Mouse (Mus musculus) liver, embryonic 11.5 days (tissue): ENCODE measurements around the gene Ccdc39. TPM values are rescaled to one million over a fixed set of nuclear protein-coding genes. Genes with fewer than 3 reads are reported as not detected.

Experiments
- ATAC-seq: fragments of 200-750 bp; cut with Nextera tagmentation; replicated peaks from 2 replicates; pipeline ENCODE4 v1.8.0; 2017; ENCODE audit warnings: moderate number of reproducible peaks, mild to moderate bottlenecking, moderate TSS enrichment, moderate library complexity; ENCODE audit not compliant: low FRiP score
- DNase-seq: peaks from one replicate; pipeline ENCODE4 v3.0.0-alpha.2; 2017; ENCODE audit warnings: low spot score
- H3K27ac ChIP-seq: fragments of 300-500 bp; sonication (generic); 2 replicates; pipeline ENCODE4 v1.5.1; 2014; ENCODE audit warnings: mild to moderate bottlenecking, low read depth, low read length, control low read depth
- H3K27me3 ChIP-seq: fragments of 300-500 bp; sonication (generic); replicated peaks from 2 replicates; pipeline ENCODE4 v1.6.1; 2014; ENCODE audit warnings: low read length, mixed read lengths; ENCODE audit not compliant: control insufficient read depth, insufficient read depth
- H3K36me3 ChIP-seq: fragments of 300-500 bp; sonication (generic); 2 replicates; pipeline ENCODE4 v1.6.1; 2014; ENCODE audit warnings: mild to moderate bottlenecking, low read length, moderate library complexity, mixed read lengths; ENCODE audit not compliant: control insufficient read depth, insufficient read depth
- H3K4me1 ChIP-seq: fragments of 300-500 bp; sonication (generic); replicated peaks from 2 replicates; pipeline ENCODE4 v1.6.1; 2014; ENCODE audit warnings: low read length, mixed read lengths; ENCODE audit not compliant: control insufficient read depth, insufficient read depth
- H3K4me2 ChIP-seq: fragments of 300-500 bp; sonication (generic); 2 replicates; pipeline ENCODE4 v1.6.1; 2014; ENCODE audit warnings: mild to moderate bottlenecking, control low read depth, moderate library complexity
- H3K4me3 ChIP-seq: fragments of 300-500 bp; sonication (generic); 2 replicates; pipeline ENCODE4 v1.5.1; 2014; ENCODE audit warnings: low read depth, low read length, control low read depth
- H3K9ac ChIP-seq: fragments of 300-500 bp; sonication (generic); 2 replicates; pipeline ENCODE4 v1.6.1; 2014; ENCODE audit warnings: low read depth, low read length, control low read depth
- H3K9me3 ChIP-seq: fragments of 300-500 bp; sonication (generic); 2 replicates; pipeline ENCODE4 v1.6.1; 2016; ENCODE audit warnings: low read length, inconsistent platforms, mixed read lengths; ENCODE audit not compliant: control insufficient read depth
- WGBS: fragments of 180-500 bp; shearing (Covaris S2); extraction: QIAGEN DNeasy Blood & Tissue Kit; methylation state at CpG from one replicate; pipeline ENCODE4 v1.1.7; 2014; 5-methylcytosine and 5-hydroxymethylcytosine counted together
- polyA plus RNA-seq: library from polyadenylated mRNA; unstranded; fragments of >200 nt; fragmentation: Nextera tagmentation; extraction: Ambion mirVana; gene quantifications from 2 replicates; pipeline ENCODE4 v1.2.1, GENCODE M21; 2014

Ccdc39 gene
- polyA plus RNA-seq, 1 experiment from 2014 or later = 2.9 TPM

DNA sequence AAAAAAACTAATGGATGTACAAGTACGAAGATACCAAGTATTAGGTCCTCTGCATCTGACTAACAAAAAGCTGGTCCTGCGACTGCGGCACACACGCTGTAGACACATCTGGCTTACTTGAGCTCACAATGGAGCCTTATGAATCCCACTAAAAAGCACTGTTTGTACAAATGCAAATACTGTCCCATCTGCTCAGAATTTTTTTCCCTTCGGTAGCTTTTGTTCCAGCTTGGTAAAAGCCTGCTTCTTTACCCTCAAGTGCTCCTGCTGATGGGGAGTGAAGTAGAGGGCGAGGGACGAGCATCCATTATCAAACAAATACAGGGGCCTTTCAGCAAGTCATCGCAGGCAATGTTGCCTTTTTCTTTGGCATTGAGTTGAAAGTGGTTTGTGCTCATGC lies 29.3 kb upstream of the Ccdc39 start:
- H3K27ac ChIP-seq = no peak overlapping the region
- no peaks in the 10 kb centered on the region for H3K9me3 ChIP-seq
- no peaks in the 10 kb centered on the region for H3K36me3 ChIP-seq
- no peak for DNase-seq
- no peak overlapping the region for H3K4me3 ChIP-seq
- no peak overlapping the region for H3K9ac ChIP-seq
- H3K27me3 ChIP-seq = no peaks in the 10 kb centered on the region
- no peak overlapping the region for H3K4me2 ChIP-seq
- WGBS = 87% methylated on average over 8 of the region's 8 CpGs
- no peaks in the 10 kb centered on the region for H3K4me1 ChIP-seq
- ATAC-seq = no peak

- no peak for ATAC-seq
- no peak for DNase-seq
- Histone ChIP-seq H3K9me3 (no peaks in the 10 kb centered on the region), H3K27me3 (no peaks in the 10 kb centered on the region), H3K4me3 (no peak overlapping the region), H3K27ac (no peak overlapping the region), H3K9ac (no peak overlapping the region), H3K4me1 (no peaks in the 10 kb centered on the region), H3K36me3 (no peaks in the 10 kb centered on the region), H3K4me2 (no peak overlapping the region)
Measured at GRCm38 (mm10) chr3:33864000-33864540, 20.0 kb upstream of the Ccdc39 start.

GRCm38 (mm10) chr3:33858939-33859338 lies 14.8 kb upstream of the Ccdc39 start:
- H3K9ac ChIP-seq = no peak overlapping the region
- H3K9me3 ChIP-seq = no peaks in the 10 kb centered on the region
- no peak for DNase-seq
- no peaks in the 10 kb centered on the region for H3K27me3 ChIP-seq
- H3K27ac ChIP-seq = no peak overlapping the region
- ATAC-seq = no peak
- H3K4me1 ChIP-seq = no peaks in the 10 kb centered on the region
- no peaks in the 10 kb centered on the region for H3K36me3 ChIP-seq
- no peak overlapping the region for H3K4me3 ChIP-seq
- 84% methylated on average over 3 of the region's 3 CpGs for WGBS
- H3K4me2 ChIP-seq = no peak overlapping the region

DNA sequence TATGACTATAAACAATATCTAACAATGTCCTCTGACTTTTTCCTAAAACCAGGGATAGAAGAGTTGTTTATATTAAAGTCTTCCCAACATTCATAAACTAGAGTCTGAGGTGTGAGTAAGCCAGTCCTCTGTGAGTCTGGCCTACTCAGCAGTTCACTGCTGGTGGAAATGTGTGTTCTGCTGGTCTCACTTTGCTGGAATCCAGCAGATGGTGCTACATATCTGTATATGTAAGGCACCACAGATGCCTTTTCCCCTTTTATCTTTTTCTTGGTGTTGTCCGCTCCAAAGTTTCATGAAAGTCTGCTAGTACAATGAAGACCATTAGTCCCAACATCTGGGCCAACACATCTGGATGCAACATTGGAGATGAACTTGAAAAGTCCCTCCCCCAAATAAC lies 9.0 kb upstream of the Ccdc39 start:
- Histone ChIP-seq H3K27ac (no peak overlapping the region), H3K9ac (no peak overlapping the region), H3K36me3 (no peaks in the 10 kb centered on the region), H3K4me1 (no peaks in the 10 kb centered on the region), H3K27me3 (no peaks in the 10 kb centered on the region), H3K4me2 (no peak overlapping the region), H3K4me3 (no peak overlapping the region), H3K9me3 (no peaks in the 10 kb centered on the region)
- DNase-seq = no peak
- WGBS = 40% methylated on average over 1 of the region's 1 CpGs
- ATAC-seq = no peak

GRCm38 (mm10) chr3:33850856-33851255 lies 6.7 kb upstream of the Ccdc39 start:
- H3K4me3 ChIP-seq = no peak overlapping the region
- no peak overlapping the region for H3K27ac ChIP-seq
- no peaks in the 10 kb centered on the region for H3K36me3 ChIP-seq
- H3K9ac ChIP-seq = no peak overlapping the region
- H3K4me1 ChIP-seq = no peaks in the 10 kb centered on the region
- H3K4me2 ChIP-seq = no peak overlapping the region
- WGBS = 84% methylated on average over 4 of the region's 4 CpGs
- no peak for ATAC-seq
- H3K27me3 ChIP-seq = no peaks in the 10 kb centered on the region
- no peaks in the 10 kb centered on the region for H3K9me3 ChIP-seq
- no peak for DNase-seq

GRCm38 (mm10) chr3:33846639-33847038 lies 2.5 kb upstream of the Ccdc39 start:
- no peak overlapping the region for H3K4me2 ChIP-seq
- DNase-seq (no peak), ATAC-seq (no peak)
- H3K9ac ChIP-seq = no peak overlapping the region
- no peaks in the 10 kb centered on the region for H3K27me3 ChIP-seq
- no peak overlapping the region for H3K4me3 ChIP-seq
- WGBS = 75% methylated on average over 6 of the region's 6 CpGs
- H3K27ac ChIP-seq = no peak overlapping the region
- H3K9me3 ChIP-seq = no peaks in the 10 kb centered on the region
- no peaks in the 10 kb centered on the region for H3K4me1 ChIP-seq
- no peaks in the 10 kb centered on the region for H3K36me3 ChIP-seq

DNA sequence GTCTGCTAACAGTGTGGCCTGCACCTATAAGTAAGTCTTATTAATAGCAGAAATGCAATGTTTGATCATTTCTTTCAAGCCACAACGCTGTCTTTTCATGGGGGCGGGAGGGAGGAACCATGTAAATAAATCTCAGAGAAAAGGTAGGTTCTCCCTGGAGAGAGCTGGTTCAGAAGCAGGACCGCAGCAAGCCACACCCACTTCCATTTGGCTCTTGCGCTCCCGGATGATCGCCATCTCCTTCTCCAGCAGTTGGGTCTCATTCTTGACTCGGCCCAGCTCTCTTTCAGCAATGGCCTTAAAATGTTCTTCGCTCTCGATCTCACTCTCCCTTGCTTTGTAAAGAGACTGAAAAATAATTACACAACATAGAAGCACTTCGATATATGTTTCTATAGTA lies 5.2 kb downstream of the Ccdc39 start:
- 45% methylated on average over 10 of the region's 10 CpGs for WGBS
- no peak overlapping the region; the same call in 1 of the 2 replicates for H3K4me3 ChIP-seq
- ATAC-seq = no peak

GRCm38 (mm10) chr3:33836576-33836975 lies 7.5 kb downstream of the Ccdc39 start:
- no peak for DNase-seq
- WGBS = 82% methylated on average over 13 of the region's 13 CpGs
- no peak for ATAC-seq

More for the DNA sequence above, 5.2 kb downstream of the Ccdc39 start:
- Histone ChIP-seq H3K4me2 (peak overlapping the region; percentile 38), H3K9ac (no peak overlapping the region), H3K4me1 (no peaks in the 10 kb centered on the region), H3K27ac (no peak overlapping the region), H3K36me3 (no peaks in the 10 kb centered on the region), H3K9me3 (no peaks in the 10 kb centered on the region), H3K27me3 (no peaks in the 10 kb centered on the region)
- DNase-seq = no peak

DNA sequence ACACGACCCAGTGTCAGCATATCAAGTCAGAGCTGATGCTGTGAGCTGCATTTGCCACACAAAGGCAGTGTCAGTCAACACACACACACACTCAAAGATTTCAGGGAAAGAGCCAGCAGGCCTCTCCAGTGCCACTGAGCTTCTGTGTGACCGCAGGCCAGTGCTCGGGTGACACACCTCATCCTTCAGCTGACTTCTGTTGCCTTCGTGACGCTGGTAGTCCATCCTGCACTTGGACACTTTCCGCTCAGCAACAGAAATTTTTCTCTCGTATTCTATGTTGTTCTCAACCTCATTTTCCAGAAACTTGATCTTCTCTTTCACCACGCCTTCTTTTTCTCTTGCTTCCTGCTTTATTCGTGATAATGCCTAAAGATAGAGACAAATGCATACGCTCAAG lies 11.8 kb downstream of the Ccdc39 start:
- ATAC-seq = no peak
- H3K27ac ChIP-seq = no peak overlapping the region
- H3K4me1 ChIP-seq = no peaks in the 10 kb centered on the region
- H3K4me3 ChIP-seq = no peak overlapping the region
- no peaks in the 10 kb centered on the region for H3K36me3 ChIP-seq
- H3K4me2 ChIP-seq = no peak overlapping the region
- H3K9me3 ChIP-seq = no peaks in the 10 kb centered on the region
- H3K27me3 ChIP-seq = no peaks in the 10 kb centered on the region
- 81% methylated on average over 10 of the region's 10 CpGs for WGBS
- H3K9ac ChIP-seq = no peak overlapping the region
- DNase-seq = no peak

More at GRCm38 (mm10) chr3:33836576-33836975, 7.5 kb downstream of the Ccdc39 start:
- H3K4me2 ChIP-seq = no peak overlapping the region
- H3K27ac ChIP-seq = no peak overlapping the region
- H3K27me3 ChIP-seq = no peaks in the 10 kb centered on the region
- no peaks in the 10 kb centered on the region for H3K4me1 ChIP-seq
- H3K36me3 ChIP-seq = no peaks in the 10 kb centered on the region
- H3K9me3 ChIP-seq = no peaks in the 10 kb centered on the region
- no peak overlapping the region for H3K4me3 ChIP-seq
- H3K9ac ChIP-seq = no peak overlapping the region
